Mouse (Mus musculus): ENCODE results near the gene Harbi1.
"Not testable (repeated sequence)": the region's sequence is repeated elsewhere in the genome, so short reads cannot be mapped to it uniquely, and the experiment has no call there.

Gene Harbi1

DNA sequence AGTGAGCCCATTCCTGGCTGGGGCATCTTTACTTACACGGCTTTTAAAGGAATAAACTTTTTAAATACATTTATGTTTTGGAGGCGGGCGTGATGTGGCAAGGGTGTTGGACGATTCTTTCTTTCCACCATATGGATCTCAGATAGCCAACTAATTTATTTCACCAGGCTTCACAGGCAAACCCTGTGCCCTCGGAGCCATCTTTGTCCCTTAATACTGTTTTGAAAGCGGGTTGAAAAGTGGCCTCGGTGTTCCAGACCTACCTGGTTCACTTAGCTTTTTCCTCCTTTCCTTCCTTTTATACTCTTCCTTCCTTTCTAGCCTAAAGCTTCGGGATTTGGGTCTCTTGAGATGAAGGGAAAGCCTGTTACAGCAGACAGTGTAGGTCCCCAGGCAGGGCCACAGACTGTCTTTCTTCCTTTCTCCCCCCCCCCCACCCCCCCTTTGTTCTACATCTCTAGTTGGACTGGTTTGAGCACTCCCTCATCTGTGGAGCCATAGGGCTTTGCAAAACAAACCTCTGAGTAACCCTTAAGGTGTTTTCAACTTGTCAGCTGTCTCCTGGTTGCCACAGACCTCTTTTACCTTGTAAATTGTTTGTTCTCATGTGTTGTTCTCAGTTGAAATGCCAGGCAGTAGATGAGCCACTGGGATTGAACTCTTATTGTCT is 739 bp downstream of the Harbi1 start:
- DNase-seq (ENCODE audit: extremely low read depth, low read depth, low spot score), result no peak

DNA sequence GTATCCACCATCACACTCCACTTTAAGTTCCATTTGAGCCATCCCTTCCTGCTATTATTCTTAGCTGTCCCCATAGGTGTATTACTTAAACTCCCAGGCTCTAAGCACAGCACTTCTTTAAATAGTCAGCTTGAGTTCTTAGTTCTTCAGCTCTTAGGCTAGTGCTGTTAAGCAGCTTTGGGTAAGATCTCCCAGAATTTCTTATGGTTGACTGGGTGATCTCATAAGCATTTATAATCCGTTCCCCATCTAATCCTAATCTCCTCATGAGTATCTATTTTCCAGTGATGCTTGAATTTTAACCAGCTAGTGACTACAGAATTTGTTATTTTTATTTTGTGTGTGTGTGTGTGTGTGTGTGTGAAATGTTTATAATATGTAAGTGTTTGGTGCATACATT is 4.3 kb downstream of the Harbi1 start:
- no peak for DNase-seq (ENCODE audit: extremely low read depth, low read depth, low spot score)

DNA sequence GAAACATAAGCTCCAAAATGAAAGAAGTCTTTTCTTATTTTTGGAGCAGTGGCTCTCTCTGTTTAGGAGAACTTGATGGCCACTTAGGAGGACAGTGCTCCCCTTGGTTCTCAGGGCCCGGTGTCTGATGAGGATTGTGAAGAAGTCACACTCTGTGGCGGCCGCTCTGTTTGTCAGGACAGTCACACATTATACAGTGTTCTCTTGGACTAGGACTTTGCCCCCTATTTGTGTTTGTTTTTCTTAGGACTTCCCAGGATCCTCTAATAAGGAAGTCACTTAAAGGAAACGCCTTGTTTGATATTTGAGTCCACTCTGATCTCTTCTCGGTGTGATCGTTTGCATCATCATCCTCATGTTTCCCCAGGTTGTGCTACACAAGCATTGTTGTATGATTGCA is 7.6 kb downstream of the Harbi1 start:
- no peak for DNase-seq (ENCODE audit: extremely low read depth, low read depth, low spot score)

GRCm38 (mm10) chr2:91723382-91723781 is 12.7 kb downstream of the Harbi1 start:
- DNase-seq (ENCODE audit: extremely low read depth, low read depth, low spot score), result no peak

GRCm38 (mm10) chr2:91723951-91724350 is 13.3 kb downstream of the Harbi1 start:
- DNase-seq (ENCODE audit: extremely low read depth, low read depth, low spot score), result no peak

DNA sequence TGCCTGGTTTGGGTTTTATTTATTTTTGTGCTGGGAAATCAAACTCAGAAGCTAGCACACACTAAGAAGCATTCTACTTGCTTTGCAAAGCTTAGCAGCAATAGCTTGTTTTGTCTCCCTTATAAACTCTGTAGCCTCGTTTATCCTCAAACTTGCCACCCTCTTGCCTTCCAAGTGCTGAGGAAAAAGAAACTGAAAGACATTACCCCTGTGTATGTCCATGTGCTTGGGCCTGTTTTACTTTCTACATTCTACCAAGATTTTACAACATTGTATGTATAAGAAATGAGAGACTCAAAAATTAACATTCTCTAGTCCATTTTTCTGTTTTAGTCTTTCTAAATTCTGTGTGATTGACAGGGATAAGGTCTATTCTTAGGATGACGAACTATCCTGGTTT is 14.1 kb downstream of the Harbi1 start:
- no peak for DNase-seq (ENCODE audit: extremely low read depth, low read depth, low spot score)

DNA sequence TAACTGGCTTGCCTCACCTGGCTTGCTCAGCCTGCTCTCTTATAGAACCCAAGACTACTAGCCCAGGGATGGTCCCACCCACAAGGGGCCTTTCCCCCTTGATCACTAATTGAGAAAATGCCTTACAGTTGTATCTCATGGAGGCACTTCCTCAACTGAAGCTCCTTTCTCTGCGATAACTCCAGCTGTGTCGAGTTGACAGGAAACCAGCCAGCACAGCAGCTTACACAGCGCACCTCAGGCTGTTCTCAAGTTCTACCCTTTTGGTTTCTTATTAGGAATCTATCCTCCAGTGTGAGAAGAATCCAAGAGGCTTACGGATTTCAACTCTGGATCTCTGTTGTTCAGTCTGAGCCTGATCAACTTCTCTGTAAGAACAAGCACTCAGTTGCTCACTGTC is 14.8 kb downstream of the Harbi1 start:
- not testable (repeated sequence) for DNase-seq (ENCODE audit: extremely low read depth, low read depth, low spot score)

- no peak for DNase-seq (ENCODE audit: extremely low read depth, low read depth, low spot score)
Measured at GRCm38 (mm10) chr2:91727011-91727410, 16.4 kb downstream of the Harbi1 start.

DNA sequence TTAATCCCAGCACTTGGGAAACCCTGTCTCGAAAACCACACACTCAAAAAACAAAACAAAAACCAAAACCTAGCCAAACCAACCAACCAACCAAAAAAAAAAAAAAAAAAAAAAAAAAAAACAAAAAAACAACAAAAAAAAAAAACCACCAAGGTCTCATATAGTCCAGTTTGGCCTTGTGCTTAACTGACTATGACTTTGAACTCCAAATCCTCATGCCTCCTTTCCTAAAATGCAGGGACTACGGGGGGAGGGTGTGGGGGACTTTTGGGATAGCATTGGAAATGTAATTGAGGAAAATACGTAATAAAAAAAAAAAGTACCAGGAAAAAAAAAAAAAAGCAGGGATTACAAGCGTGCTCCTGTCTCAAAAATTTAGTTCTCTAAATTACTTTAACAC is 18.9 kb downstream of the Harbi1 start:
- DNase-seq (ENCODE audit: extremely low read depth, low read depth, low spot score), result no peak

DNA sequence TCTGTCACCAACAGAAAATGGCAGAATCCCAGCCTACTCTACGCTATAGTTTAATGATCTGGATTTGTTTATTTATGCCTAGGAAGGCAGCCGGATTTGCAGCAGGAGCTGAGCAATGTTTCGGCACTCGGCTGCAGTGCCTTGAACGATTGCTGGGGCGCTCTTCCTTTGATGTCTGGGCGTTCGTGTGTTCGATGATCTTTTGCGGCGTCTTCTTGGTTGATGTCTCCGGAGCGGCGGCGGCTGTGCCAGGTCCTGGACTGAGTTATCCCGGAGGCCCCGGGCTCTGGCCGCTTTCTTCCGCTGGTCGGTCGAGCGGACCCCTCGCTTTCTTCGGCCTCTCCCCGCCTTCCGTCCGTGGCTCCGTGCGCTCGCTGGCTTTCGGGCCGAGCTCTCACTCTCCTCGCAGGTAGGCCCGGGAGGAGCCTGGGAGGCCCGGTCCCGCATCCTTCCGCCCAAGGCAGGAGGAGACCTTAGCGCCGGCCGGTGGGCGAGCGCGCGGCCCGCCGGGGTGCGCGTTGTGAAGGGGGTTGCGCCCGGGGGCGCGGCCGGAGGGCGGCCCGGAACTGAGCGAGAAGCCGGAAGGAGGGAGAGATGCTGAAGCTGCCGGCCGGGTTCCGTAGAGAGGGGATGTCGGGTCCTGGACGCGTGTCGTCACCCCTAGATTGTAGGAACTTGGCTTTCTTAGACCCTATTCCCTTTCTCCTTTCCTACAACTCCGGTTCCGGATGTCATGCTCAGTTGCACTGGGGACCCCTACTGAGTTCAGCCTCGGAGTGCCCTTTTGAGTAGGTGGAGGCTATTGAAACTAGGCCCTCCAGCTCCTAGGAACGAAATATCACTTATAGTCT is 19.5 kb downstream of the Harbi1 start, which contains the start of gene Ambra1:
Ambra1 (plus strand) TSS at position 164 of the 851 bp plus-strand sequence.
- no peak for DNase-seq (ENCODE audit: extremely low read depth, low read depth, low spot score)

GRCm38 (mm10) chr2:91735221-91735620 is 24.6 kb downstream of the Harbi1 start:
- no peak for DNase-seq (ENCODE audit: extremely low read depth, low read depth, low spot score)

DNA sequence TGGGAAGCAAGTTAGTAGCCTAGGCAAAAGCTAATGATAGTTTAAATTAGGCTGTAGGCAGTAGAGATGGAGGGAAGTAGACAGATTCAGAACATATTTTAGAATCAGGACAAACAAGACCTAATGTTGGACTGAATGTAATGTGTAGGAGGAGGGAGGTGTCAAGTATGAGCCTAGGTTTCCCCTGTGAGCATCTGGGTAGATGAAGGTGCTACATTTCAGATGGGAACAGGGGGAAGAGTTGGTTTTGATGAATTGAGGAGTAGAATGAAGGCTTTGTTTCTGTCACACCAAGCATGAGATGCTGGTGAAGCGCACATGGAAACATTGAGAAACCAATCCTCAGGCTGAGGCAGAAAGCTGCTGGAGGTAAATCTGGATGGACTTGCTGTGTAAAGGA is 28.9 kb downstream of the Harbi1 start:
- DNase-seq (ENCODE audit: extremely low read depth, low read depth, low spot score), result no peak

- no peak for DNase-seq (ENCODE audit: extremely low read depth, low read depth, low spot score)
Measured at GRCm38 (mm10) chr2:91744686-91745085, 34.0 kb downstream of the Harbi1 start.

- DNase-seq (ENCODE audit: extremely low read depth, low read depth, low spot score), result no peak
Measured at GRCm38 (mm10) chr2:91749811-91750261, 39.2 kb downstream of the Harbi1 start.

Measured in fat pad, adult 2 months (tissue).